Mouse (Mus musculus) embryo, embryonic 9.5 days (tissue): ENCODE data around the gene Chst4.

Experiments
- DNase-seq: peaks from one replicate; pipeline ENCODE4 v3.0.0-alpha.2; 2017; ENCODE audit errors: extremely low spot score

Gene Chst4

GRCm38 (mm10) chr8:110039659-110040058, at the start of gene Chst4:
Gene Chst4, minus strand, starts transcription at chr8:110039740.
- DNase-seq, result no peak

DNA sequence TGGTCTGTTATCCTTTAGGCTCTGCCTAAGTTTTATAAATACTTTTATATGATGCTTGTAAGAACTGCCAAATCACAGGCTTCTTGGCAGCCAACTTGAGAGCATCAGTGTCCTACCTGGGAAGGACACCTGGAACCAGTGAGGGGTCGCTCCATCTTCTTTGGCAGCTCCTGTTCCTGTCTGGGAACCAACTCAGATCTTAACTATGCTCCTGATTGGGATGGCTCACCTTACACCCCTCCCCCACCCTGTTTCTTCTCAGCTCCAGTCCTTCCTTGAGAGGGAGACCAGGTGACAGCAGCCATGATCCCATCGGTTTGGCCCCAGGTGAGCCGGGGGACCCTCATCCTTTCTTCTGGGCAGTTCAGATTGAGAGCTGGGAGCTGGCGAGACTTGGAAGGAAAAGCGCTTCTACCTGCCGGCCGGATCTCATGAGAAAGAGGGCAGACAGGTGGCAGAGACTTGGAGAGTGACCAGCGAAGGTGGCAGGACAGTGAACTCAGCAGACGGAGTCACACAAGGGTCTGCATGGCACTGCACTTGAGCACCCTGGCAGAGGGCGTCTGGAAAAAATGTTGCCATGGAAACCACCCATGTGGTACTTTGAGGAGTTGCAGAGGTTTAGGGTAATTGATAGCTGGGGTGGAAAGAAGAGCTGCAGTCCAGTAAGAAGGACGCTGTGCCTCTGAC, 43.0 kb upstream of the Chst4 start:
- no peak for DNase-seq

DNA sequence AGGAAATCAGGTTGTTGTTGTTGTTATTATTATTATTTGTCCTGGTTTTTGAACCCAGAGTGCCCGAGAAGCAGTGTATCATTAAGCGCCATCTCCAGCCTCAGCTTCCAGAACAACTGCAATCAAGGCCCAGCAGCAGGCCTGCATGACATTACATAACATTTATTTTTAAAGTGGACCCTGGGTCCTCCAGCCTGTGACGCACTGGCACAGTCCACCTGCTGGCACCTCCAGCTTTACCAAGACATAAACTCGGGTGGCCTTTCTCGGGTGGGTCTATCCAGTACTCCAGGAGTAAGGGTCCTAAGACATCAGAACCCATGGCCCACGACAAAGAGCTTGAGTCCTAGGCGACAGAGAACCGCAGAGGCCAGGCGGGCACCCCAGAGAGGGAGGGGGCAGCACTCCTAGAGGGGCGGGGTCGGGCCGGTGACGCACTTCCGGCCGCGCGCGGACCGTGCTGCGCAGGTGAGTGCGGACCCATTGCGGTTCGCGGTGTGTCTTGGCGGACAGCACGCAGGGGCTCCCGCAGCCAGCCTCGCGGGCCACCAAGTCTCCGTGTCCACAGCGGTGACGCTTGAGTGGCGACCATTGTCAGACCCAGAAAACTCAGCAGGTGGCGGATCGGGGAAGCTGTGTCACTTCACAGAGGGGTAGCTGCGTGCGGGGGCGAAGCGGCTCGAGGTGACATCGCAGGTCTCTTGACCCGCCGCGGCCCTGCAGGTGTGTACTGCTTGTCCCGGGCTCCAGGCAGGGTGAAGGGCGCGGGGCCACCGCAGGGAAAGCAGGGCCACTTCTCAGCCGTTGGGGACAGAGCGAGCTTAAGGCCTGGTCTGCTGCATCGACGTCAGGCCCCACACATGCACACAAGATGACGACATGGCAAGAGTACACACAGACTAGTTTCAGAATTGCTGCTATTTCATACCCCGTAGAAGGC, 40.0 kb upstream of the Chst4 start, which contains the start of gene Zfp612:
TSS of gene Zfp612 (plus strand) at position 465 of the 940 bp plus-strand sequence.
- DNase-seq, result peak; percentile 75

DNA sequence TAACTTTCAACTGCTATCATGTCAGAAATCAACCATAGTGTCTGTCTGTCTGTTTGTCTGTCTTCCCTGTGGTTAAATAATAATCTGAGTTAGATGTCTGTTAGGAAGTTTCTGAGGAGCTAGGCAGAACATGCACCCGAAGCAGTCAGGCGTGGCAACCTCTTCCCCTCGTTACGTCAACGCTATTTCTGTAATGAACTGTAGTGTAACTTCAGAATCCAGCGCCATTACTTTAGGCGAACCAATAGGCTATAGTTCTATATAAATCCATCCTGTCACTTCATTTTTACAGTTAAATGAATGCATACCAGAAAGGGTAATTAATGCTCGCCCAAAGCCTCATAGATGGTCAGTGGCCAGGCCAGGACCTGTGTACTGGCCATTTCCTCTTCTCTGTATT, 35.0 kb upstream of the Chst4 start:
- no peak for DNase-seq

GRCm38 (mm10) chr8:110071600-110071999, 32.1 kb upstream of the Chst4 start:
- peak; percentile 46 for DNase-seq

DNA sequence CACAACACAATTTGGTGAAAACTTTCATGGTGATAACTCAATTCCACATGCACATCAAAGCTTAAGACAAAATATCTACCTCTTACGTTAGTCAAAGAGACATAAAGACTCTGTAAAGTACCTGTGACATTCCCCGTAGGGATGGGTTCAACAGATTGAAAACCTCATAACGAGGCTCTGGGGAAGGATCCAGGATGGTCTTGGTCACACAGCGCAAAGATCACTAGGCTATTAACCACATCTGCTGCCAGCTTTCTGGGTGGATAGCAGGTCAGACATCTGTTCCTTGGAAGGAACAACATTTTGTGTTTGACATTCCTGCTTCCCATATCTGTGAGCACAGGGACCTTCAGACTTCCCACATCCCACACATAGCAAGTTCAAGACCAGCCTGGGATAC, 30.2 kb upstream of the Chst4 start:
- no peak for DNase-seq

DNA sequence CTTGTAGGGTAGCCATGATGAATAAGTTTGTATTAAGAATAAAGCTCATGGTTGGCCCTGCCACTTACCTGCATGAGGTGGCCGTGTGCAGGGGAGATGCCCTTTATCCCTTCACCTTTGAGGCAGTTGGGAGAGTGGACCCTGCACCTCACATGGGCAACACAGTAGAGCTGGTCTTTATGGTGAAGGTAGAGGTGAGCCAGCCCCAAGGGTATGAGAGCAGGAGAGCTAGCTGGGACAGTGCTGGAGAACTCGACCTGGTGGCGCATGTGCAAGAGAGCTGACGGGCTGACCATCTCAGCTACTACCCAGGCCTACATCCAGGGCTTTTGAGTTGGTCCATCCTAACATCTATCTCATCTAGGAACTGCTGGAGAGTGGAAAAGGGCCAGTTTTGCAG, 26.1 kb upstream of the Chst4 start:
- no peak for DNase-seq

DNA sequence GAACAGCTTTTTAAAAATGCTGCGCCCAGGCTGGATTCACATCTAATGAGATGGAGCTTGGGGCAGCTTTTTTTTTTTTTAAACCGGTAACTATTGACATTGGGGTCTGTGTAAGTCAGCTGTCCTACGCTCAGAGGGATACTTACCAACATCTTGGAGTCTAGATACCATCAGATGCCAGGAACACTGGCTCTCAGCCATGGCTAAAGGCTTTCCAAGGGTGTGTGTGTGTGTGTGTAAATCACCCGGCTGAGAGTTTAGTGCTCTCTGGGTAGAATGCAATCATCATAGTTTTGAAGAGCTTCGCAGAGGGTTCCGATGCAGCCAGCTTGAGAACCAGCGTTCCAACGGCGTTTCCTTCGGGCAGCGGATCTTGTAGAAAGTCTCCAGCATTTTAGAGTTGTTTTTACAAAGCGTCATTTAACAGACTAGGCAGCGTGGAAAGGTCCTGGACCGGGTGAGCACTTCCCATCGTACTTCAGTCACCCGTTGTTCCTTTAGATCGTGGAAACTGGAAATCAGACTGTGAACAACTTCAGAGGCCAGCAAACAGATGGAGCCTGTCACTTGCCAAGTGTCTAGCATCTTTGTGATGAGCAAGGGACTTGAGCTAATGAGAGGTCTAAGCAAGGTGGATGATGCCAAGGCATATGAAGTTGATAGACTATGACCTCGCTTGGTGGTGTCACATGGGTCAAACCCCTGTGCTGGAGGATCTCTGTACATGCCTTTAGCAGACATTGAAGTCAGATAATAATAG, 25.2 kb upstream of the Chst4 start:
- DNase-seq, result no peak

DNA sequence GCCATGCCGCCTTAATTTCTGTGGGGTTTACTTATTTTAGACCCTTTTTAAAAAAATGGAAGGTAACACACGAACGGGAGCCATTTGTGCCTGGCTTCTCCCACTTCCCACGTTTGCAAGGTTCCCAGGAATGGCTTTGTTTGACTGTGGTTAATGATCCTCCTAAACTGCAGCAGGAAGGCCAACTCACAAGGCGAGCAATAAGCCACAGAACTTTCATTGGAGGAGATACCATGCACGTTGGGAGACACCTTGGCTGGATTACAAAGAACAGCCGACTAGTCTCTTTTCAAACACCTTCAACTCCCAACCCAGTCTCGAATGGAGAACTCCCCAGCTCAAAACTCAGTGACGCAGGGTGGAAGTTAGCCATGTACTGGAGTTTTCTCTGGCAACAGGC, 24.6 kb upstream of the Chst4 start:
- DNase-seq, result no peak

GRCm38 (mm10) chr8:110058207-110058606, 18.7 kb upstream of the Chst4 start:
- no peak for DNase-seq

DNA sequence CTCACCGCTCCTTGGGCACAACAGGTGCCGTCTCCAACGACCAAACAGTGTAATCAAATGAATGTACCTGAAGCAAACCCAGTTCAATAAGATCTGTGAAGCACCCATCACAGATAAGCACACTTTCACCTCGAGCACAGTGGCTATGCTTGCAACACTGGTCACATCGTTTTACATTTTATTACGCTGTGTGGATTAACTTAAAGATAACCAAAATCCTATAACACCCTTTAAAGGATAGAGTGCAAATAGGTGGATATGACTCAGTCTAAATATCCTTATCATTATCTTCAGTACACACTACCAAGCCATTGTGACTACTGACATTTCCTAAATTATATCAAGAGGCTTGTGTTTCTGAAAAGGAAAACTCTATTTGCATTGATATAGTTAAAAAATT, 11.7 kb upstream of the Chst4 start:
- no peak for DNase-seq

DNA sequence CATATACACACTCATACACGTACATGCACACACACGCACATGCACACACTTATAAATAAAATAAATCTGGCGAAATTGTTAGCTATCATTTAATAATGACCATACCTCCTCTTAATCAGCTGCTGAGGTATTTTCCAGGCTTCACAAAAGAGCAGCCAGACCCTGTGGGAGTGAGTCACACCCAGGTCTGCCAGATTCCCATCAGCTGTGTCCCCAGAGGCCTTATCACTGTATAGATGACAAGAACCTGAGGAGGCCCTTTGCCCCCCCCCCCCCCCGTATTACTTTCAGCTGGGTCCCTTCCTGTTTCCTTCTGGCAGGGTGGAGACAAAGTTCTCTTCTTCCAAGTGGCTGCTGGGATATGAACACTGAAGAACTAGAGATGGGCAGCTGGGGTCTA, 969 bp upstream of the Chst4 start:
- no peak for DNase-seq

GRCm38 (mm10) chr8:110039216-110039615, 324 bp downstream of the Chst4 start:
- no peak for DNase-seq

DNA sequence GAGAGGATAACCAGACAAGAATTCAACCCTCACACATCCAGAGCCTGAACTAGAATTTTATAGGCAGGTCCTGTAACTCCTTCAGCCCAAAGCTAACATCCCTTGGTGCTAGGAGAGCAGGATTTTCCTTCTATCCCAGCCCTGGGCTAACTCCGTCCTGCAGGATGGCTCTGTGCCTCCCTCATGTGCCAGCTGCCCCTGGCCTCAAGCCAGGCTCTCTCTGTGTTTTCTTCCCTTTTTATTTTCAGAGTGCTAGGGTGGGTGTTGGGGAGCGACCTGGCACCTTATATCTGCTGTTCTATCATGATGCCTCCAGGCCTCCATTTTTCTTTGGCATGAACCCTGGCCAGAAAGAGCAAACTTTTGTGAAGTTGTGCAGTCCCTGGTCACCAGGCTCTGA, 3.4 kb downstream of the Chst4 start:
- DNase-seq, result no peak

GRCm38 (mm10) chr8:110034331-110034730, 5.2 kb downstream of the Chst4 start:
- no peak for DNase-seq

DNA sequence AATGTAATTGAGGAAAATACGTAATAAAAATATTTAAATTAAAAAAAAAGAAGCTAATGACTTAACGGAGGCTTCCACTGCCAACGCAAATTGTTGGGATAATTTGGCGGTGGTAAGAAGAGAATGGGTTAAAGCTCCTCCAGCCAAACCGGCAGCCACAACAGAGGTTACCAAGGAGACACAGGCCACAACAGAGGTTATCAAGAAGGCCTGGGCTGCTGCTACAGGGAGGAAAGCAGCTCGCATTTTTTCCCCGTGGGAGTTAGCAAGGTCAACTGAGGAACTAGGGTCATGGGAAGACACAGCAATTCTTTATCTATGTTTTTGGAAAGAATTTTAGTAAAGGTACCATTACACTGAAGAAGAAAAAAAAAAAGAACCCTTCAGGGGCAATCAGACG, 5.8 kb downstream of the Chst4 start:
- DNase-seq, result peak; percentile 17

GRCm38 (mm10) chr8:110022768-110023344, 16.7 kb downstream of the Chst4 start:
- no peak for DNase-seq

DNA sequence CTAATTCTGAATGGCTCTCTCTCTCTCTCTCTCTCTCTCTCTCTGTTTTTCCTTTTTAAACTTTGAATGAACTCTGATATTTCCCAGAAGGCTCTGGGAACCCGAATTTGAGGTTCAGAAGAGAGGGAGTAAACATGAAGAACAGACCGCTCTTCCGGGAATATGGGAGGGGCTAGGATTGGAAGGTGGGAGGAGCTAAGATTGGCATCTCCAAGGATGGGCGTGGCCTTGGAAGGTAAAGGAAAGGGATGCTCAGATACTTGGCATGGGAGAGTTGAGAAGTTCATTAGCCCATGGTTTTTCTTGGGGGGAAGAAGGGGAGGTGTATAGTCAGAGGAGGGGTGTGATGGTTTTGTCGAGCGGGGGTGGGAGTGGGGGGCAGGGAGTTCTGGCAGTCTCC, 17.5 kb downstream of the Chst4 start:
- DNase-seq, result no peak

- peak; percentile 41 for DNase-seq
Observed at GRCm38 (mm10) chr8:110010868-110011267, 28.7 kb downstream of the Chst4 start.

DNA sequence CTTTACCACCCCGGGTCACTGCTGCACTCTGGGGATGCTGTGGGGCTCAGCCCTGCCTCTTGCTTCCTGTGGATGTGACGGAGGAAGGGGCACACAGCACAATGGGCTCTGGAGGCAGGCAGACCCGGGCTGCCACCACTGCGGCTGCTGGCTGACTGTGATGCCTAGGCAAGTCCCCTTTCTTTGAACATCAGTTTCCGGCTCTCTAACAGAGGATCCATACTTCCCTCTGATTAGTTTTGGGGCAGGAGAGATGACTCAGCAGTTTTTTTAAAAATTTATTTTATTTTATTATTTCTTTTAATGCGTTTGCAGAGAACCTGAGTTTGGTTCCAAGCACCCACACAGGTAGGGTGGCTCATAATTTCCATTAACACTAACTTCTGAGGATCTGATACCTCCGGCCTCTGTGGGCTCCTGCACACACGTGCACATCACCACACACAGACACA, 30.5 kb downstream of the Chst4 start:
- DNase-seq, result no peak

GRCm38 (mm10) chr8:110008228-110008994, 31.1 kb downstream of the Chst4 start:
- no peak for DNase-seq
